Mouse (Mus musculus): Measurements from ENCODE around the gene Popdc3. TPM values are rescaled to one million over a fixed set of nuclear protein-coding genes. Genes with fewer than 3 reads are reported as not detected.

Gene Popdc3
- total and polyA plus RNA-seq, 3 experiments, result not detected

DNA sequence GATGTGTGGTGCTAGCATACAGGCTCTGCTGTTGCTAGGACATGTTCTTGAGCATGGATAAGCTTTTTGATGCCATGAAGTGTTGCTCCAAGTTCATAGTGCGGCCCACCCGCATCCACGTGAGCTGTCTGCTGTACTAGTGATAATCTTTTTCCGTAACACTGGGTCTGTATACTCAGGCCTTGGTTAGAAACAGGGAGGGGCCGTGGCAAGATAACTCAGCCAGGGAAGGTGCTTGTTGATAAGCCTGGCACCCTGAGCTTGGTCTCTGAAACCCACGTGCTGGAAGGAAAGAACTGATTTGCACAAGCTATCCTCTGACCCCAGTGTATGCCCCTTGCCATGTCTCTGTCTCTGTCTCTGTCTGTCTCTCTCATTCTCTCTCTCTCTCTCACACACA, 47.9 kb upstream of the Popdc3 start (continued):
- TF ChIP-seq TAL1 (IDR thresholded peaks at IDR 0.05; ENCODE audit: low read length) (peak; percentile 88), MYB (IDR thresholded peaks at IDR 0.05; ENCODE audit: low read depth, low read length) (no peak), MXI1 (IDR thresholded peaks at IDR 0.05; ENCODE audit: low read depth, low read length) (peak; percentile 93), HCFC1 (IDR thresholded peaks at IDR 0.05; ENCODE audit: low read depth, low read length) (no peak), ETS1 (IDR thresholded peaks at IDR 0.05; ENCODE audit: low read depth, low read length) (peak; percentile 81), ELF1 (IDR thresholded peaks at IDR 0.05; ENCODE audit: low read depth, low read length) (no peak), SIN3A (IDR thresholded peaks at IDR 0.05; ENCODE audit: low read length) (peak; percentile 91), TCF12 (IDR thresholded peaks at IDR 0.05; ENCODE audit: low read depth, low read length) (peak; percentile 91), BHLHE40 (IDR thresholded peaks at IDR 0.05; ENCODE audit: borderline replicate concordance, low read depth, low read length) (peak; percentile 99), EP300 (IDR thresholded peaks at IDR 0.05; ENCODE audit: low read depth in 1 of 2, low read length in 2 of 2) (peak; percentile 84 to 93), CHD1 (IDR thresholded peaks at IDR 0.05; ENCODE audit: low read depth, low read length) (no peak), MEF2A (IDR thresholded peaks at IDR 0.05; ENCODE audit: extremely low read depth, insufficient replicate concordance, low read depth, low read length, poor library complexity, severe bottlenecking) (peak; percentile 11; the same call in 1 of the 2 replicates), ZC3H11A (IDR thresholded peaks at IDR 0.05; ENCODE audit: low read depth, low read length) (no peak), RCOR1 (IDR thresholded peaks at IDR 0.05; ENCODE audit: low read depth, low read length) (peak; percentile 95), ZMIZ1 (IDR thresholded peaks at IDR 0.05; ENCODE audit: low read depth, low read length) (no peak), NELFE (IDR thresholded peaks at IDR 0.05; ENCODE audit: low read depth, low read length) (no peak), GATA1 (IDR thresholded peaks at IDR 0.05; ENCODE audit: low read depth, low read length) (peak; percentile 86), ZNF384 (IDR thresholded peaks at IDR 0.05; ENCODE audit: low read depth, low read length) (no peak), POLR2AphosphoS2 (IDR thresholded peaks at IDR 0.05; ENCODE audit: low read length) (no peak)

DNA sequence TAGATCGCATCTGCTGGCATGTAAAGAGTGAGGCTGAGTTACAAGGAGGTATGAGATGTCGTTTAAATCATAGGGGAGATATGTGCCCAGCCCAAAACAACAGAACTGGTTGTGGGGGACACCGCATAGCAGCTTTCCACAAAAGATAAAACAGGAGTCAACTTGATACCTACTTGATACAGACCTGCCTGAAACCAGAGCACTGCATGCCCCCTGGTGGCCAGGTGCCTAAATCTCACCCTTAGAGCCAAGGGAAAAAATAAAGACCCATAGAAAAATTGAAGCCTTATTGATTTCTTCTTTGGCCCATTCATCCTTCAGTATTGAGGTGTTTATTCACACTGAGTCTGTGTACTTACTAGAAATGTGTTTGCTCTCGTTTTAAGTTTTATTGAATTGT, 45.5 kb upstream of the Popdc3 start:
- Histone ChIP-seq H3K4me1 (ENCODE audit: control insufficient read depth in 1 of 2, insufficient read depth in 2 of 2, low read length in 2 of 2) (peaks cover 6 to 17% of the 10 kb centered on the region in 2 experiments), H3K27ac (ENCODE audit: control insufficient read depth, low read depth, low read length) (no peak overlapping the region), H3K79me2 (ENCODE audit: control insufficient read depth, insufficient read depth, low read length, poor library complexity) (no peaks in the 10 kb centered on the region), H3K36me3 (ENCODE audit: control insufficient read depth in 1 of 2, insufficient read depth in 2 of 2, low read length in 2 of 2) (peaks cover 1 to 14% of the 10 kb centered on the region in 2 experiments), H3K27me3 (ENCODE audit: control insufficient read depth in 1 of 2, insufficient read depth in 2 of 2, low read length in 2 of 2) (no peaks in the 10 kb centered on the region), H3K4me3 (ENCODE audit: control insufficient read depth in 1 of 2, insufficient read depth in 1 of 2, low read depth in 2 of 2, low read length in 2 of 2) (no peak overlapping the region), H3K9me3 (replicated peaks; ENCODE audit: insufficient read depth, low read length) (no peaks in the 10 kb centered on the region), H3K9ac (ENCODE audit: control insufficient read depth, low read depth, low read length, poor library complexity, severe bottlenecking) (no peak overlapping the region)
- peak; percentile 25 for DNase-seq (ENCODE audit: low read depth, low spot score)
- peak; percentile 43 to 63 (median 62) for TF ChIP-seq CTCF (IDR thresholded peaks at IDR 0.05 in 2 of 3, conservative IDR thresholded peaks at IDR 0.05 in 1 of 3; ENCODE audit: control insufficient read depth in 1 of 3, insufficient read depth in 1 of 3, low read depth in 2 of 3, low read length in 3 of 3, poor library complexity in 1 of 3, severe bottlenecking in 1 of 3)
- TF ChIP-seq SMC3 (IDR thresholded peaks at IDR 0.05; ENCODE audit: low read depth, low read length), result peak; percentile 52
- TF ChIP-seq RCOR1 (IDR thresholded peaks at IDR 0.05; ENCODE audit: low read depth, low read length), result no peak
- peak; percentile 41 for TF ChIP-seq RAD21 (IDR thresholded peaks at IDR 0.05; ENCODE audit: low read depth, low read length)
- TF ChIP-seq GATA1 (IDR thresholded peaks at IDR 0.05; ENCODE audit: low read depth, low read length), result no peak
- TF ChIP-seq TCF12 (IDR thresholded peaks at IDR 0.05; ENCODE audit: low read depth, low read length), result no peak
- no peak for TF ChIP-seq USF1 (IDR thresholded peaks at IDR 0.05; ENCODE audit: low read depth, low read length)

All from MEL (cell line).